Mouse (Mus musculus): Measurements from ENCODE around the gene Phc2.

Gene Phc2

DNA sequence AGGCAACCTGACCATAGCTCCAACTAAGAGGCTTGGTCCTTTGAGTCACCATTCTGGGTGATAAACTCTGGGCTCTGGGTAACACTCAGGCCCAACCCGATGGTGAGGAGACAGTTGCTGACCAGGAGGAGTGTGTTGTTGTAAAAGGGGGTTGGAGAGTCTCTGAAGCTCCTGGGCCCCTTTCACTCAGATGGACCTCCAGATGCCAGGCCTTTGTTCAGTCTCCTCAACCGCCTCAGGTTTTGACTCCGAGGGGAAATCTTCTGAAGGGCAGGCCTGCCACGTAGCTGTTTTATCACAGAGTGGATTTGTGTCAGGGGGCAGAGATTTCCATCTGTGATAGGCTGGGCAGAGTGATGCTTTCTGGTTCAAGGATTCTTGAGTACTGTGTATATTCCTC, 61.8 kb downstream of the Phc2 start:
- in situ Hi-C loops (cut with MboI, MseI): loop anchor here (5.0 kb wide), 1 partner anchor 61 kb away; no protein-coding TSS in a partner anchor

DNA sequence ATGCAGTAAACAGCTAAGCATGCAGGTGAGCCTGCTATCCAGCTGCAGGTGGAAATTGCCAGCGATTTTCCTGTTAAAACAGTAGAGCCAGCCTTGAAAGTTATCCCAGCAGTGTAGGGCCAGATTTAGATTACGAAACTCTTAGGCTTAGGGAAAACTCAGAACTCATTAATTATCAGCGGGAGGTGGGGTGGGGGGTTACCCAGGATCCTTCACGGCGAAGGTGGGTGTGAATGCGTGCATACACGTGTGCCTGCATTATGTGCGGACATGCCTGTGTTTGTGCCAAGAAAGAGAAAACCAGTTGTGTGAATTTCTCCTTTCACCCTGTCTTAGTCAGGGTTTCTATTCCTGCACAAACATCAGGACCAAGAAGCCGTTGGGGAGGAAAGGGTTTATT, 62.2 kb downstream of the Phc2 start:
- in situ Hi-C loops (cut with MboI, MseI): loop anchor here (5.0 kb wide), 1 partner anchor 61 kb away; no protein-coding TSS in a partner anchor

DNA sequence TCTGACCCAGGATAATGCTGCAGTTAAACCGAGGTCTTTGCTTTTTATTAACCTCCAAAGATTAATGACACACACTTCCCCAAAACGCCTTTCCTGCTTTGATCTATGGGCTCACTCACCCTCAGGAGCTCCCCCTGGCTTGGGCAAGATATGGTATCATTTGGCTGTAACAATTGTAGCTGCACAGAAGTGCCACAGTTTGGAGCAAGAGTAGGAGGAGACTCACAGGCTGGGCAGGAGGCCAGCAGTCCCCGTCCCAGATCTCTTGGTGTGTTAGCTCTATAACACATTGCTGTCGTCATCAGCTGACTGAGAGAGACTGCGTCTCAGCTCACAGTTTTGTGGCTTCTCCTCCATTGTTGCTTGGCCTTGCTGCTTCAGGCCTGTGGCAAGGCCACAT, 65.6 kb downstream of the Phc2 start:
- in situ Hi-C loops (cut with MboI, MseI): loop anchor here (10.0 kb wide), 1 partner anchor 1105 kb away; no protein-coding TSS in a partner anchor

DNA sequence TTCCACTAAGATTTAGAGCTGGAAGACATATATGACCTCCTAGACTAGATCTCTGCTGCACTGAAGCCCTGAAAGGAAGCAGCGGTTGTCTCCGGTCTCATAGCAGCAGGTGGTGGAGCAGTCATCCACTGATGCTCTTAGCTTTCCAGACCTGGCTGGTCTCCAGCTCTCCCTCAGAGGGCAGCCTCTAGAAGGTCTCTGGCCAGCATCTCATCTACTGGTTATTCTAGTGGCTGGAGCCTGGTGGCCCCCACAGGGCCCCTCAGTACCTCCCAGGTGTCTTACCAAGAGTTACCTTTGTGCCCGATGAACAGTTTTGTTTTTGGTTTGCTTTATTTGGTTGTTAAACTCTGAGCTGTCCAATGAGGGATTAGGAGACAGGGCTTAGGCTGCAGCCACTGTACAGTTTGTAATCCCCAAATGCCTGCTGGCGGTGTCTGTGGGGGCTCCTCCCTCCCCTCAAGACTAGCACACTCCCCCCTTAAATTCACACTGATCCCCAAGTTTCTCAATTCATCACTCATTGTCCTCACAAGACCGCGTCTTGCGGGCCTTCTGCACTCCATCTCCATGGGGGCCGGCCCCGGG, 66.7 kb downstream of the Phc2 start:
- in situ Hi-C loops (cut with MboI, MseI): loop anchor here (10.0 kb wide), 1 partner anchor 1104 kb away; no protein-coding TSS in a partner anchor

DNA sequence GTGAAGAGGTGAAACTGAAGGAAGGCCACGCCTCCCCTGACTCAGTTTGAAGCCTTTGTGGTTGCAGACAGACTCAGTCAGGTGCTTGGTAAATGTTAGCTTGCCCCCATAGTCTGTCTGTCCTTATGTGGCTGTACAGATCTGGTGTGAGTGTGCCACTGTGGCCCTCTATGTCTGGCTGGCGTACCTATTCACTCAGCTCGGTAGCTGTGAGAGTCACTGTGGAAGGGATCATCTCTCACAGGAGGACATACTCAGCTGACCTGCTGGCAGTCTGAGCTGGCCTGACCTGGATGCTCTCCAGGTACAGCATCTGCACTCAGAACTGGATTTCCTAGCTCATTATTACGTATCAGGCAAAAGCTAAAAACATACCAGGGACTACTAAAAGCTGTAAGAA, 67.3 kb downstream of the Phc2 start:
- in situ Hi-C loops (cut with MboI, MseI): loop anchor here (10.0 kb wide), 1 partner anchor 1103 kb away; no protein-coding TSS in a partner anchor

DNA sequence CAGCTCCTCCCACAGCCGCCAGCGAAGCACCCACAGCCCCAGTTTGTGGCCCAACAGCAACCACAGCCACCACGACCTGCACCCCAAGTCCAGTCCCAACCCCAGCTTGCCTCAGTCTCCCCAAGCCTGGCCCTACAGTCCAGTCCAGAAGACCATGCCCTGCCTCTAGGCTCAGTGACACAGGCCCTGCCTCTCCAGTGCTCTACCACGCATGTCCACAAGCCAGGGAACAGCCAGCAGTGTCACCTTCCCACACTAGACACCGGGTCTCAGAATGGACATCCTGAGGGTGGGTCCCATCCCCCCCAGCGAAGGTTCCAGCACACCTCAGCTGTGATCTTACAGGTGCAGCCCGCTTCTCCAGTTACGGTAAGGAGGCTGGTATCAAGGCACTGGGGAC, 68.4 kb downstream of the Phc2 start:
- in situ Hi-C loops (cut with MboI, MseI): loop anchor here (10.0 kb wide), 1 partner anchor 1102 kb away; no protein-coding TSS in a partner anchor

DNA sequence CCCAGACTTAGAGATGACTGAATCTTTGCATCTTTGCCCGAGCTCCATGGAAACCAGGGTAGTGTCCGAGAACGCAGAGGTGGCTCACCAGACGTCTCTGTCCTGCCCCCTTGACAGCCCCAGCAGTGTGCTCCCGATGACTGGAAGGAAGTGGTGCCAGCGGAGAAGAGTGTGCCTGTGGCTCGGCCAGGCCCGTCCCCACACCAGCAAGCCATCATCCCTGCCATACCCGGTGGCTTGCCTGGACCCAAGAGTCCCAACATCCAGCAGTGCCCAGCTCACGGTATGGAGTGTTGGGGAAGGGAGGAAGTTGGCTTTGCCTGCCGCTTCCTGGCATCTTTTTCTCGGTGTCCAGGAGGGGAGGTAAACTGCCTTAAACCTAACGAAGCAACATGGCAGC, 68.9 kb downstream of the Phc2 start:
- in situ Hi-C loops (cut with MboI, MseI): loop anchor here (10.0 kb wide), 1 partner anchor 1101 kb away; no protein-coding TSS in a partner anchor

DNA sequence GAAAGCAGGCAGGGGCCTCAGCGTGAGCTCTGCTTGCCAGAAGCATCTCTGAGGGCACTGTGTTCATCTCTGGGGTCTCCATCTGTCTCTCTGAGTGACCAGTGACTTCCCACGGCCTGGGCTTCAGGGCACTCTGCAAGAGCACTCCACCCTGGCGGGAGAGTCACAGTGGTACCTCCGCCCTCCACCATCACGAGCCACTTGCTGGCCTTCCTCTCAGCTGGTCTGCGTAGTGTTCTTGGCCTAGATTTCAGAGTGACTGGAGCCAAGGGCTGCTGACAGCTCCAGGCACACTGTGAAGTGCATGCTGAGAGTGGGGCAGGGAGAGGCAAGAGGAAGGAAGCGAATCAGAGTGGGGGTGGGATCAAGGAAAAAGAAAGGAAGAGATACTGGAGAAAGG, 69.6 kb downstream of the Phc2 start:
- in situ Hi-C loops (cut with MboI, MseI): loop anchor here (10.0 kb wide), 1 partner anchor 1101 kb away; no protein-coding TSS in a partner anchor

DNA sequence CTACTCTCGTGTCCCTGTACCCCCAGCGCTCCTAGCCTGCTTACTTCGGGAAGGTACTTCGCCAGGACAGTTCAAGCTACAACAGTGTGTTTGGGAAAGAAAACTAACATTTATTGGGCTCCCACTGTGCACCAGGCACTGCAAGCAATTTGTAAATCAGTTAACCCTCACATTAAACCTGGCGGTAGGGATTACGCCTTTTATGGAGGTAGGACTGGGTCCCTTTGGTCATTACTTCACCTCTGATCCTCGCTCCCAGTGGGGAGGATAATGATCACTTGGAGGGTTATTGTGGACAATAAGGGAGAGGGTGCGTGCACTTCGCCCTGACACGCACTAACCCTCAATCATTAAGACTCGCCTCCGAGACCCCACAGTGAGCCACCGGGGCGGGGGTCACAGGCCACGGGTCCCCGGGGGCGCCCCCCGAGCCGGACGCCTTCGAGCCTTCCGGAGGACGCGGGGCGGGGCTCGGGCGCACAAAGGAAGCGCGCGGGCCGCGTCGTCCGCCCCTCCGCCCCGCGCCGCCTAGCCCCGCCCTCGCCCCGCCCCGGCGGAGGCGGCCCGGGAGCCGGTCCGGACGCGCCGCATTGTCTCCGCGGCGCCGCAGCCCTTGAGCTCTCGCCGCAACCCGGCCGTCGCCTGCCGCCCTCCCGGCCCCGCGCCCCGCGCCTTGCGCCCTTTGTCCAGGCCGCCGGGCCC, 72.7 kb downstream of the Phc2 start:
- in situ Hi-C loops (cut with MboI, MseI): loop anchor here (10.0 kb wide), 1 partner anchor 1098 kb away; no protein-coding TSS in a partner anchor

DNA sequence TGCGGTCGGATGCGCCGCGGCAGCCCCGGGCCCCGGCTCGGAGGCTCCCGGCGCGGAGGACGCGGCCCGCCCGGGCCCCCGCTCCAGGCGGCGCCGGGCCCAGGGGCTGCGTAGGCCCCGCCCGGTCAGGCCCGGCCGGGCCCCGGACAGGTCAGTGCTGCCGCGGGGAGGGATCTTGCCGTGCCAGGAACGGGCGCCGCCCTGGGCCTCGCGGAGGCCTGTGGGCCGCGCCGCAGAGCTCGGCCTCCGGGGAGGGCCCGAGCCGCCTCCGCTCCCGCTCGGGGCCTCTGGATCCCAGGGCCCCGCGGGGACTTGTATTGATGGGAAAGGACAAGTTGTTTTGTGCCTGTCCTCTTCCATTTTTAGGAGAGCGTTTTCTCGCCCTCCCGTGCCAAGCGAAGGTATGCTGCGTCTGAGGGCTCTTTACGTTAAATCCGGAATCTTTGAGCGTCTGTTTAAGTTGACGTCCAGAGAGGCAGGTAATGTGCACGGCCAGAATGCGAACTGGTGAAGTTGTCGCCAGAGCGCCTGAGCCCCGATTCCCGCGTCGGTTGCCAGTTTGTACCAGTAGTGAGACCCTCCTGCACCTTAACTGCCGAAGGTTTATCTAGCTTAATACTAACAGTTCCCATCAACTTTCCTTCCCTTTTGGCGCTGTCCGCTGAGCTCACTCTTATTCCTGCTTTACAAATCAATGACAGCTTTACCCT, 73.4 kb downstream of the Phc2 start:
- in situ Hi-C loops (cut with MboI, MseI): loop anchor here (10.0 kb wide), 1 partner anchor 1097 kb away; no protein-coding TSS in a partner anchor

DNA sequence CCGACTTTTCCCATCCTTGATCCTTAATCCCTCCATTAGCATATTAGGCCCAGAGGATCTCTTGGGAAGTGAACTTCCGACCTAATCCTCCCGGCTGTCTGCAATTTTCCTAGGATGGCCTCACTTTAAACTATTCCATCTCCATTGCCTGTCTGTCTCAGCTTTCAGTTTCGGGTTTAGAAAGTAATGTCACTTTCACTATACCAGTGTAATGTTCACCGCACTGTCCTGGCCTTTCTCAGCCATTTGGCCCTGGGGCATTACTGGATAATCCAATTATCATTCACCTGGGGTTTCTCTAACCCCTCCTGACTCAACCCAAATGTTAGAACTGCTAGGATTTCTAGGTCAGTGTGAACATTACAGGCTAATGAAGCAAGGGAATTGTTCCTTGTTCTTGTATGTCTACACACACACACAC, 73.9 kb downstream of the Phc2 start:
- in situ Hi-C loops (cut with MboI, MseI): loop anchor here (10.0 kb wide), 1 partner anchor 1096 kb away; no protein-coding TSS in a partner anchor

DNA sequence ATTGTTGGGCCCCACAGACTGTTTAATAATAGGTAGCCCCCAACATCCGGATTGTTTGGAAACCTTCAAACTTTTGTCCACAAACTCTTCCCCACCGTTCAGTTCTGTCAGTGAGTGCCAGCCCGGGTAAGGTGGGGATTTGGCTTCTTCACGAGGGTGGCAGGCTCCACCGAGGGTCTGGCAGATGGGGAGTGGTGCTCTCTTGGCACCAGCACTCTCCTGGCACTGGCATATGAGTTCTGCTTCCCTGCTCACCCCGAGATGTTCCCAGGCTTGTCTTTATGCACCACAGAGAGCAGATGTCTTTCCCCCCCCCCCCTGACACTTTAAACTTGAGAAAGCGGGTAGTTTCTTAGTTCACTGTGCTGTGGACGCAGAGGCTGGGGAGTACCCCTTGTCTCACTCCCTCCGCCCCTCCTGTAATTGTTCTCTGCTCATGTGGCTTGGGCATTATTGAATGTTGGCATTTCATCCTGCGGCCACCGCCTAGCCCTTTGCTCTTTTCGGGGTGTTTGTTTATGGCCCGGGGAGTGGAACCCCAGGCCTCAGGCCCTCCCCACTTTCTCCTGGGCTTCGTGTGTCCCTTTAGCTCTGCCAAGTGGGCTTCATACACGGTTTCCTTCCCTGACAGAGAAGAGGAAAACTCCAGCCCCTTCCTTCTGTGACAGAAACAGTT, 74.7 kb downstream of the Phc2 start:
- in situ Hi-C loops (cut with MboI, MseI): loop anchor here (10.0 kb wide), 1 partner anchor 1096 kb away; no protein-coding TSS in a partner anchor

DNA sequence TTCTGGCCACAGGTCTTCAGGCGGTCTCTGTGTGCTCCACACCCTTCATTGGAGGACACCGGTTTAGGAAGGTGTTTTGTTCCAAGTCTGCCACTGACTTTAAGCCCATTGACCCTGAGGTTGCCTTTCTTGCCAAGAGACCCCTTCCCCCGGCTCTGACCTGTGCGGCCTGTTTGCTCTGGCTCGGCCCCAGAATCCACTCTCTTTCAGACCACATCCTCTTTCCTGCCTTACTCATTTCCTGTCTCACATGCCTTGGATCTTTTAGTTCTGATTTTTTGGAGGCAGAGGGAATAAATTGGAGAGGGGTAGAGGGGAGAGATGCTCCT, 75.2 kb downstream of the Phc2 start:
- in situ Hi-C loops (cut with MboI, MseI): loop anchor here (10.0 kb wide), 2 partner anchors 945 to 1095 kb away; partner anchors contain the start of gene Kpna6

DNA sequence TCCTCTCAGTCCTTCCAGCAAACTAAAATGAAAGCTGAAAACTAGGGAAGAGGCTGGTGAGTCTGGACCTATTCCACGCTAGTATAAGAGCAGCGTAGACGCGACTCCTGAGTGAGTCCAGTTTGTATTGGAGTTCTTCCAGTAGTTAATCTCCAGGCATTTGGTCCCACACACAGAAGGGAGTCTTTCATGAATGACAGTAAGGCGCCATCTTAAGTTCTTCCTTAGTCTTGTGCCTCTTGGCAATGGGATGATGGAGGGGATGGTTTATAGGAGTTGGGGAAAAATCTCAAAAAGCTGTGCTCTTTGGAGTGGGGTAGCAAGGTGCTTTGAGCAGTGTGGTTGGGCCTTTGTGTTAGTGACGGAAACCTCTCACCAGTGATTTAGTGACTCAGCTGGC, 75.8 kb downstream of the Phc2 start:
- in situ Hi-C loops (cut with MboI, MseI): loop anchor here (10.0 kb wide), 1 partner anchor 945 kb away; the partner anchor contains the start of gene Kpna6

DNA sequence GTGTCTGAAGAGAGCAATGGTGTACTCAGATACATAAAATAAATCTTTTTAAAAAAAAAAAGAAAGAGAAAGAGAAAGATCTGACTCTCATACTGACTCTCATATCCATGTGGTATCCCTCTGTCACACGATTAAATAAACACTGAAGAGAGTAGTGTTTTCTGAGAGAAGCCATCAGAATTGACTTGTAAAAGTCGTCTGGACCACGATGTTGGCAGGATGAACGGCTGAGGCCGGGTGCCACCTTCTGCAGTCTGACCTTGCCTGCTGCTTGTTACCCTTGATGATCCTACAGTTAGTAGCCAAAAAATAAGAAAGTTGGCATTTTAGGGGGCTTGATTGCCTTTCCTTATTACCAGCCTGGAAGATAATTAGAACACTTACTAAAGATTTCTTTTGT, 78.3 kb downstream of the Phc2 start:
- in situ Hi-C loops (cut with MboI, MseI): loop anchor here (10.0 kb wide), 1 partner anchor 942 kb away; the partner anchor contains the start of gene Kpna6

DNA sequence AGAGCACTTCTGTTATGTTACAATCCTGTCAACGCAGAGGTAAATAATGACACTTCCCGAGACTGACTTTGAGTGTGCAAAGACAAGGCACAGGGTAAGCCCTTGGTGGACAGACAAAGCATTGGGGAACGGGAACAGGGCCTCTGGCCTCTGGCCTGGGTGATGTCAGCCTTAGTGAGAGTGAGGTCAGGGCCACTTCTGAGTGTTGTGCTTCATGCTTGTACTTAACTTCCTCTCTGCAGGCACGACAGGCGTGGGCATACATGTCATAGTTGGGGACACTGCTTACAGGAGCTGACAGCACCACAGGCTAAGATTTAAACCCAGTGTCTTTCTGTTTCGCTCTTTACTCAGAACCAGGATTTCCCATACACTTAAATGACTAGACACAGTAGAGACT, 79.0 kb downstream of the Phc2 start:
- in situ Hi-C loops (cut with MboI, MseI): loop anchor here (10.0 kb wide), 1 partner anchor 941 kb away; the partner anchor contains the start of gene Kpna6

DNA sequence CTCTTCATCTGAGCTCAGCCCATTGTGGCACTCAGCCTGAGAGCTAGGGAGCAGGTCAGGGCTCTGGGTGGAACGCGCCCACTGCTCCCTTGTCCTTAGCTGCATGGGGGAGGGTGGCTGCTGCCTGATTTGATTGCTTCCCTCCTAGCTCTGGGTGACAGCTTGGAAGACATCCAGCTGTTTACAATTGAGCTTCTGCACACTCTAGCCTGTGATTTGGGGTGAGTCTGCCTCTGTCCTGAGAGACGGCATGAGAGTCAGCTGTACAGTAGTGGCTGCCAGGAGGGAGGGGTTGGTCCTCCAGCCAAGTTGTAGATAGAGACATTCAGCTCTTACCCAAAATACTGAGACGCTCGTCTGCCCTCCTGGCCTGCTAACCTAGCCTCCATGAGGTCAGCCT, 79.7 kb downstream of the Phc2 start:
- in situ Hi-C loops (cut with MboI, MseI): loop anchor here (10.0 kb wide), 1 partner anchor 941 kb away; the partner anchor contains the start of gene Kpna6

DNA sequence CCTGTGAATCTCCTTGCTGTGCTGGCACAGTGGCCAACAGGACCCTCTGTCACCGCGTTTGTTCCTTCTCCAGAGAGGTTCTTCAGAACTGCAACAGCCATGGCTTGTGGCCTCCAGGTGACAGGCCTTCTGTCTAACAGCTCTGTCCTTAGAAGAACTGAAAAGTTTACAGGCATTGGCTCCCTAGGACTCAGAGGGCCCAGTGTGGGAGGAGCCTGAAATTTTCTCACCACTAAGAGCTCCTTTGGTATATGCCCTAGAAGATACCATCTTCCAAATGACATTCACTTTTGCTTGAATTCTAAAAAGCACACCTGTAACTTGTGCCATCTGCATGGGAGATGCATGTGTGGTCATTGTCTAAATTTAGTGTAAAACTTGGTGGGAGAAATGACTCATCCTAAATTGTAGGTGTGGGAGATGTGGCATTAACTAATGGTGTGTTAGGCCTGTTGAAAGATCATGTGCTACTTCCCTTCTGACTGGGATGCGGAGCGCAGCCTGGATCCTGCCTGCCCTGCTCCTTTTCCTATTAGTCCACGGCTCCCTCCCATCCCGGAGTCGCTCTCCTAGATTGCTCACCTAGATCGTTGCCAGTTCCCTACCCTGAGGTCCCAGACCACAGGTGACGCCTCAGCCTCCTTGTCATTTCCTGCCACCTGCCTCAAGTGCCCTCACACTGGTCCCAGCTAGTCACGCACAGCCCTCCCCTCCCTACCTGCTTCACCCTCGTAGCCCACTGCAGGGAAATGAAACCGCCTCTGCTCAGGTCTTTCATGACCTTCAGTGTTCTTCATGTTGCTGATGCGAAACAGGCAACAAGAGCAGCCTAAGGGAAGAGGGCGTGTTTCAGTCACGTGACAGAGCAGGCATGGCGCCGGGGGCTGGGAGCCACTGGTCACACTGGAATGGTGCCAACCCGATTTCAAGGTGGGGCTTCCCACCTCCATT, 80.5 kb downstream of the Phc2 start:
- in situ Hi-C loops (cut with MboI, MseI): loop anchor here (10.0 kb wide), 1 partner anchor 940 kb away; the partner anchor contains the start of gene Kpna6

DNA sequence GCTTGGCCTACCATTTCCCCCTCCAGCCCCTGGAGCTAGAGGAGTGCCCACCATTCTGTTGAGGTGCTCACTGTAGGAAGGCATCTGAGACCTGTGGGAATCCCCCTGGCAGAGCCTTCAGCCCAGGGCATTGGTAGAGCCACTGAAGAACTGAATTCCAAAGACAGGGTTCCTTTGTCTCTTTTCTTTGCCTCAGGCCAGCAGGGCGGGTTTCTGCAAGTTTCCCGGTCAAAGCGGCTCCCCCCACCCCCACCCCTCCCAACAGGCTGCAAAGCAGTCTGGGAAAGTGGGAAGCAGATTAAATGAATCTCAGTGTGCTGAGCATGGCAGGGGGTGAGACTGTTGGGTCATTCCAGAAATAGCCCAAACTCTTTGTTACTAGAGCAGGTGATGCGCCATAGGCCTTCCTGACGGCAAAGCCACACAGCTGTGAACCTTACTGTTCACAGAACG, 82.7 kb downstream of the Phc2 start:
- in situ Hi-C loops (cut with MboI, MseI): loop anchor here (10.0 kb wide), 1 partner anchor 938 kb away; the partner anchor contains the start of gene Kpna6

All from regulatory T cell (primary cell).